Mouse (Mus musculus) bone marrow macrophage, adult 2 months (primary cell): ENCODE data around the gene Rad54l2. TPM values are rescaled to one million over a fixed set of nuclear protein-coding genes. Genes with fewer than 3 reads are reported as not detected.

Source experiments
- H3K27ac ChIP-seq: 2 replicates; pipeline ENCODE4 v1.5.1; 2012; ENCODE audit warnings: low read depth, low read length; ENCODE audit not compliant: insufficient read depth
- H3K4me1 ChIP-seq: 2 replicates; pipeline ENCODE4 v1.6.1; 2012; ENCODE audit warnings: low read length; ENCODE audit not compliant: control insufficient read depth, insufficient read depth
- H3K4me3 ChIP-seq: 2 replicates; pipeline ENCODE4 v1.5.1; 2012; ENCODE audit warnings: mild to moderate bottlenecking, low read length, moderate library complexity; ENCODE audit not compliant: insufficient read depth
- CTCF ChIP-seq: IDR thresholded peaks from 2 replicates; pipeline ENCODE4 v1.5.1; 2012; ENCODE audit warnings: low read depth, mild to moderate bottlenecking, low read length, moderate library complexity
- POLR2A ChIP-seq: IDR thresholded peaks from 2 replicates; pipeline ENCODE4 v1.6.1; 2012; ENCODE audit warnings: mild to moderate bottlenecking, low read depth, low read length, borderline replicate concordance
- polyA plus RNA-seq: library from polyadenylated mRNA; stranded (reverse); fragments of >200 nt; gene quantifications from 2 replicates; pipeline ENCODE4 v1.2.4, GENCODE M21; 2012; ENCODE audit not compliant: missing spikeins, insufficient read depth, insufficient read length

Rad54l2 gene
- polyA plus RNA-seq, 1 experiment: 7.6 TPM

DNA sequence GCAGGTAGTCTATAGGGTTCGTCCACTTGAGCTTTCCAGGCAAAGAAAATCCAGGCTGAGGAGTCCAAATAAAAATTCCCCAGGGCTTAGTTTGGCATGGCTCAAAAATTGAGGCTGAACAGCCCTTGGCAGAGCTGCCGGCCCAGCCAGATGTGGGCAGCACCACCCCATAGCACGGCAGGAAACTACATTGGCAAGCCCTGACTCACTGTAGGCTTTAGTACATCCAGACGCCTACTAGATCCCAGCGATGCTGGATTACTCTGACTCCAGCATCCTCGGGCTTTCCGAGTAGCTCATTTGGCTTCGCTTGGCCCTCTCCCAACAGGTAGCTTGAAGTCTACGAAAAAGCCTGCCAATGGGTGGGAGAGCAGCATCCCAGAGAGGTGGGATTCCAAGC, 108.0 kb downstream of the Rad54l2 start:
- TF ChIP-seq POLR2A (no peak), CTCF (no peak)
- Histone ChIP-seq H3K27ac (no peak overlapping the region), H3K4me3 (no peak overlapping the region), H3K4me1 (peaks cover 16% of the 10 kb centered on the region)

DNA sequence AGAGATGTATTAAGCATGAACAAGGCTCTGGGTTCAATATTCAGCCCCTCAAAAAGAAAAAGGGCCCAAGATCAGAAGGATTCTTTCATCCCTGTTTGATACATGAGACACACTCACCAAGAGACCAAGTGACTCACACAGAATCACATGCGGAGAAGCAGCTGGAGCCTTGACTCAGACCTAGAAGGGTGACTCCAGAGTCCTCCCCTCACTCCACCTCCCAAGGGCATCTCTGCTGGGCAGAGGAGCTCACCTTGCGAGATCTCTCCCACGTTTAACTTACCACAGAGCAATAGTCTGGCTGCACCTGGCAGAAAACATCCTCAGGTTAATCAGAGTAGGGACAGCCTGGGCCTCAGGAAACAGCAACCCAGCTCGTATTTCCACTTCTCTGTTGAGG, 110.8 kb downstream of the Rad54l2 start:
- TF ChIP-seq CTCF: no peak
- no peak for TF ChIP-seq POLR2A
- no peak overlapping the region for H3K27ac ChIP-seq

DNA sequence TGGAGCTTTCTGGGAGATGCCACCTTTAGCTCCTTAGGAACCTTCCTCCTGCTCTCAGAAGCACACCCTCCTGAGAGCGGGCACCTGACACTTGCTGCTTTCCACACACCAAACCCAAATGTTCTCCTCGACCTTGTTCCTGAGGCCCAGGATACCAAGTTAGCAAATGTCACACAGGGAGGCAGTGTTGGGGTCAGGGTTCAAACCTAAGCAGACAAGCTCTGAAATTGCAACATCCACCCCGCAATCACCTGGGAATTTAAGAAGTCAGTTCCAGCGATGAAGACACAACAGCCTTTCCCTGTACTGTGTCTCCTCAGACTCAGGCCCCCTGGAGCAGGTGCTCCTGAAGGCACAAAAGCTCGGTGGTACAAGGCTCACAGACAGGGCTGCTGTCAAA, 111.3 kb downstream of the Rad54l2 start:
- Histone ChIP-seq H3K27ac (no peak overlapping the region), H3K4me1 (peaks cover 12% of the 10 kb centered on the region; the same call in 1 of the 2 replicates), H3K4me3 (no peak overlapping the region)
- no peak for TF ChIP-seq CTCF
- no peak for TF ChIP-seq POLR2A

More for the DNA sequence above, 110.8 kb downstream of the Rad54l2 start:
- Histone ChIP-seq H3K4me3 (no peak overlapping the region), H3K4me1 (peaks cover 12% of the 10 kb centered on the region; the same call in 1 of the 2 replicates)

DNA sequence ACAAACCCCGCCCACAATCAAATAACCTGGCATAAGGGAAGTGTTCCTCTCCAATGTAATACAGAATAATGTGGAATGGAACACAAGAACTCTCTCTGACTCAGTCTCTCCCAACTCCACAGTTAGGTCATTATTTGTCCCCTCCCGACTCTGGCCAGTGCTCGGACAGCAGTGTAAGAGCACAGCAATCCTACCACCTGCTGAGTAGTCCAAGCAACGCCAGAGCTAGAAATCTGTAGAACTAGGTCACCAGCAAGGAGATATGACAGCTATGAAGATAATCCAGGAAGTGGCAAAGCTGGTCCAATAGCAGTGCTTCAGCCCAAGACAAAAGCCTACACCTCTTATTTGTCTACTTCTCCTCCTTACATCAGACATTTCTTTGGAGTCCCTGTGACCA, 112.4 kb downstream of the Rad54l2 start:
- H3K4me1 ChIP-seq: peaks cover 12% of the 10 kb centered on the region; the same call in 1 of the 2 replicates
- no peak overlapping the region for H3K27ac ChIP-seq
- TF ChIP-seq CTCF (no peak), POLR2A (no peak)
- no peak overlapping the region for H3K4me3 ChIP-seq

DNA sequence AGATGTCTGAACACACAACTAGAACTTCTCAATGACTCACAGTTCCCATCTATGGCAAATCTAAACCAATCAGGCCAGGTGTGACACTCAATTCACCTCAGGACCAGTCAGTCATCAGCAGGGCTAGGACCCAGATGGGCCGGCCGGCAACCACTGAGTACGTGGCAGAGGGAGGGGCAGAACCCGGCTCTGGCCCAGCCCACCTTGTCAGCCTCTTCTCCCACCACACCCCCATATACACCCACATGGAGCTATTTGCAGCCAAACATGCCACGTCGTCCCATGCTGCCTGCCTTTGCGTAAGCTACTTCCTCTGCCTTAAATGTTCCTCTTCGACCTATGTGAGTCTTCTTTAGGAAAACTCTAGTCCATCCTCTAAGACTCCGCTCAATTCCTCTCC, 113.0 kb downstream of the Rad54l2 start:
- TF ChIP-seq CTCF: no peak
- no peak for TF ChIP-seq POLR2A
- Histone ChIP-seq H3K4me1 (peaks cover 12% of the 10 kb centered on the region; the same call in 1 of the 2 replicates), H3K27ac (no peak overlapping the region), H3K4me3 (no peak overlapping the region)

DNA sequence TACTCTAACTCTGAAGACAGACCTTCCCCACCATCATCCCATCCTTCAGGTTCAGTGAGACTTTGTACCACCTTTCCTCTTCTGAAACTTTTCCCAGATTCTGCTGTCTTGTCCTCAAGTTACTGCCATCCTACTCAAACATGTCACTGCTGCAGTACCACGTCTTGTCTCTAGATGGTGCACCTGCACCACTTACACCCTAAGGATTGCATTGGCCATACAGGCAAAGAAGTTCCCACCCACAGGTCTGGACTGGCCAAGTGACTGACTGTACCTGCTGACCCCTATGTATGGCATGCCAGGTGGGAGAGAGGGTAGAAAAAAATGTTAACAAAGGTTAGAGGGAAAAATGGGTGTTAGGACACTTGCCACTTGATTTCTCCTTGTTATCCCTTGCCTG, 113.5 kb downstream of the Rad54l2 start:
- Histone ChIP-seq H3K4me1 (peaks cover 12% of the 10 kb centered on the region; the same call in 1 of the 2 replicates), H3K27ac (no peak overlapping the region), H3K4me3 (no peak overlapping the region)
- TF ChIP-seq POLR2A (no peak), CTCF (peak; percentile 44)

DNA sequence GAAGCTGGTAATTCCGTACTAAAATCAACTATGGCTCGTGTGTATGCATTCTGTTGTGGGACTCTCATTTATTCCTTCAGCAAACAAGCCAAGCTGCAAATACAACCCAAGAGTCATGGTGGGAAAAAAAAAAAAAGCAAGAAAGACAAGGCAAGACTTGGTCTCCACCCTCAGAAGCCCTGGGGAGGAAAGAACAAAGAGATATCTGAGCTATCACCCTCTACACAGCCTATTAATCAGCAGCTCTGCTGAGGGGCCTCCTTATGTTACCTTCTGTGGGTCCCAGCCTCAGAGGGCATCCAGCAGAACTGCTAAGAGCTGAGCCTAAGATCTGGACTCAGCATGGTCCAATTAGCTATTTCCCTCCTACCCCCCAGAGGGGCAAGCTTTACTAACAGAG, 115.1 kb downstream of the Rad54l2 start:
- Histone ChIP-seq H3K4me1 (peaks cover 12% of the 10 kb centered on the region; the same call in 1 of the 2 replicates), H3K27ac (no peak overlapping the region), H3K4me3 (no peak overlapping the region)
- no peak for TF ChIP-seq POLR2A
- TF ChIP-seq CTCF: no peak

DNA sequence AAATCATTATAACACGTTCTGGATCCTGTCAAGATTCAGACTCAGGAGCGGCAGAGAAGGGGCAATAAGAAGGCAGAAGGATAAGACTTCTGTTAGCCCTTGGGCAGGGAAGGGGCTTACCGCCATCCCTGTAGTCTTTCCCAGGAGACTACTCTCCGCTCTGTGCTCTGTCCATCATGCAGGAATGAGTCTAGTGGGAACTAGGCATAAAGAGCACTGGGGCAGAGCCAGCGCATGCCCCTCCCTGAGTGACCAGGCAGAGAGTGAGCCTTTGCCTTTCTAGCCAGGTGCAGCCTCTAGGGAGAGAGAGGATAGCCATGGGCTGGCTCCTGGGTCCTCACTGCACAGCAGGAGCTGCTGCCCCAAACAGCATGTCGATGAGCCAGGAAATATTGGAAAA, 124.1 kb downstream of the Rad54l2 start:
- H3K4me3 ChIP-seq: no peak overlapping the region
- no peak overlapping the region for H3K27ac ChIP-seq
- H3K4me1 ChIP-seq: no peaks in the 10 kb centered on the region
- TF ChIP-seq POLR2A: no peak

DNA sequence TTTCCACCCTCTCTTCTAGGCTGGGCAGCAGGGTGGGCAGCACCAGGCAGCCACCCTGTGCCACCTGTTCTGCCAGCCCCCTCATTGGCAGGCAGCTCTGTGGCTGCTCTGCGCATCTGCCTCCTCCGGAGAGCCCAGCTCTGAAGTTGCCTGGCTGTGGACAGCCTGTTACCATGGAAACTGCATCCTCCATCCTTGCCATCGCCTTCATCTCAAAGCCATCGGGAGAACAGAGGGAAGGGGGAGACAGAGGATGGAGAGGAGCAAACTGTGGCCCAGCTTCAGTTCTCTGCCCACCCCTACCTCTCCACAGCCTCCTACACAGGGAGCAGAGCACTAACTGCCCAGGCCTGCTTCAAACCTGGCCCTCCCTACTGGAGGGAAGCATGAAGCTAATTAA, 124.6 kb downstream of the Rad54l2 start:
- TF ChIP-seq CTCF: no peak
- no peak for TF ChIP-seq POLR2A
- Histone ChIP-seq H3K4me1 (no peaks in the 10 kb centered on the region), H3K4me3 (no peak overlapping the region), H3K27ac (no peak overlapping the region)

DNA sequence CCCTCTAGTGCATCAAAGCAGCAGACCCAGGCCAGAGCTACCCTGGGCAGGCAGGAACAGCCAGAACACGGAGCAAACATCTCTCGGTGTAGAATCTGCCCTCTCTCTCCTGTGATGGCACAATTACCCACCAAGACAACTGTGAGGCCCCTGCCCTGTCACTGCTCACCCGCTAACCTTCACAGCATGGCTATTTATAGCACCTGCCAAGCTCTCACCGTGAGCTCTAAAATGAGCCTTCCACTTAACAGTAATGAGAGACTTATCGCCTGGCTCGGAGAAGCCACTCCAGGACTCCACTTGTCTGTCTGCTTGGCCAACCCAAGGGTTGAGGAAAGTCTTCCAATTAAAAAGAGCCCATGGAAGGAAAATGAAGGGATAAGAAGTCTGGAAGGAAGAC, 125.8 kb downstream of the Rad54l2 start:
- TF ChIP-seq POLR2A (no peak), CTCF (no peak)
- Histone ChIP-seq H3K4me1 (no peaks in the 10 kb centered on the region), H3K27ac (no peak overlapping the region), H3K4me3 (no peak overlapping the region)

DNA sequence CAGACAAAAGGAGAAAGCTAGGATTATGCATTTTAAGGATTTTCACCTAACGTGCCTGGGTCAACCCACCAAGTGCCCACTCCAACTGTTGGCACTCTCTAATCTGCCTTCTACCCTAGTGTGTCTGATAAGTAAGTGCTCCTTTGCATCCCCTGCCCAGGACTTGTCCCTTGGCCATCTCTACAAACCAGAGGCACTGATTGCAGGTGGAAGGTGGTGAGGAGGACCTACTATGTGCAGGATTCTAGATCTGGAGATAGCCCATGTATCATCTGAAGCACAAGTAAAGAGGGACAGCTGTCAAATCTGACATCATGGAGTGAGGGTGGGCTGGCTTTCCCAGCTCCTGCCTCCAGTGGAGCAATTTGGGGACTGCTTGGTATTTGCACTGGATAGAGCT, 129.1 kb downstream of the Rad54l2 start:
- Histone ChIP-seq H3K4me3 (no peak overlapping the region), H3K27ac (no peak overlapping the region), H3K4me1 (no peaks in the 10 kb centered on the region)
- TF ChIP-seq POLR2A (no peak), CTCF (no peak)

DNA sequence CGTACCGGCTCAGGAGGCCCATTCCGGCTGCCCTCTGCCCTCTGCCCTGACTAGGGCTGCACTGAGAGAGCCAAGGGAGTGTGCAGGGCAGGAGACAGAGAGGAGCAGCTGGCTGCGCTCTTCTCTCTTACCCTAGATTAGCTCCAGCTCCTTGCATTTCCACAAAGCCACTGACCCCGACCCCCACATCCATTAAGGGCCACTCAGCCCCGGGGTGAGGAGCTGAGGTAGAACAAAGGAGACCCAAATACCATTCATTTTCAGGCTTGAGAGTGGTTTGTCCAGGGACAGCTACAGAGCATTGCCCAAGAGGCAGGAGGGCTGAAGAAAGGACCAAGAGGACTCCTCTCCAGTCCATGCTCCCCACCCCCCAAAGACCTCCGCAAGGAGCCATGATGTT, 129.6 kb downstream of the Rad54l2 start:
- no peaks in the 10 kb centered on the region for H3K4me1 ChIP-seq
- TF ChIP-seq POLR2A: no peak
- no peak for TF ChIP-seq CTCF
- no peak overlapping the region for H3K27ac ChIP-seq
- H3K4me3 ChIP-seq: no peak overlapping the region
